Comparison of ENCODE assay signal across 19 mouse cellular contexts in genomic region chr13:112438001-112438868, GRCm38 (mm10). TPM values are rescaled to one million over a fixed set of nuclear protein-coding genes. Genes with fewer than 3 reads are reported as not detected.
DNase-seq lines count a peak whose midpoint lies in the region; ATAC-seq and TF ChIP-seq lines count a peak whose summit lies in the region.
"Had no signal": no experiment of that assay in that cellular context is flagged by ENCODE, and none has a peak within 500 bp of the region (broad histone marks: within the 10 kb centered on the region; RNA-seq: fewer than 3 reads in every experiment).

No protein-coding gene starts in this region.

- no peaks in the 10 kb centered on the region for H3K36me3 ChIP-seq in heart, embryonic 13.5 days
- no peaks in the 10 kb centered on the region for H3K36me3 ChIP-seq in CH12.LX (replicated peaks in 1 of 2; ENCODE audit: control insufficient read depth in 1 of 2, insufficient read depth in 1 of 2, low read length in 1 of 2)
- no peaks in the 10 kb centered on the region for H3K36me3 ChIP-seq in forebrain, embryonic 10.5 days (replicated peaks)
- no peaks in the 10 kb centered on the region for H3K36me3 ChIP-seq in hindbrain, embryonic 16.5 days (ENCODE audit: control insufficient read depth, insufficient read depth, low read length)
- H3K36me3 ChIP-seq: embryonic facial prominence, embryonic 15.5 days; intestine, embryonic 15.5 days; limb, embryonic 15.5 days; lung, embryonic 15.5 days; midbrain, embryonic 12.5 days had no signal

- peaks cover 41% of the 10 kb centered on the region for H3K4me1 ChIP-seq in heart, embryonic 13.5 days
- peaks cover 18 to 61% of the 10 kb centered on the region in 2 experiments for H3K4me1 ChIP-seq in CH12.LX (ENCODE audit: control insufficient read depth in 1 of 2, insufficient read depth in 2 of 2)
- H3K4me1 ChIP-seq in forebrain, embryonic 10.5 days: peaks cover 21% of the 10 kb centered on the region
- peaks cover 13% of the 10 kb centered on the region for H3K4me1 ChIP-seq in hindbrain, embryonic 16.5 days (ENCODE audit: control insufficient read depth, insufficient read depth, low read depth, low read length)

- H3K27ac ChIP-seq in heart, embryonic 13.5 days (replicated peaks): 0 out of 2 replicates have a peak overlapping the region, but pooled peaks have one; percentile 83
- peak overlapping the region; percentile 43; the same call in 1 of the 2 replicates for H3K27ac ChIP-seq in CH12.LX (ENCODE audit: insufficient read depth, low read depth)
- H3K27ac ChIP-seq in forebrain, embryonic 10.5 days: no peak overlapping the region
- H3K27ac ChIP-seq in hindbrain, embryonic 16.5 days (ENCODE audit: low read depth, low read length): no peak overlapping the region
- H3K27ac ChIP-seq: embryonic facial prominence, embryonic 15.5 days; intestine, embryonic 15.5 days; limb, embryonic 15.5 days; midbrain, embryonic 12.5 days had no signal

- intact Hi-C loops in heart, postnatal 25 days (cut with DNase I): no loop called here

- no peak overlapping the region for H3K9ac ChIP-seq in heart, embryonic 13.5 days
- H3K9ac ChIP-seq in CH12.LX (ENCODE audit: insufficient read depth, low read depth): no peak overlapping the region
- no peak overlapping the region for H3K9ac ChIP-seq in hindbrain, embryonic 16.5 days (ENCODE audit: low read depth, low read length)
- H3K9ac ChIP-seq: embryonic facial prominence, embryonic 15.5 days; intestine, embryonic 15.5 days; limb, embryonic 15.5 days; lung, embryonic 15.5 days; midbrain, embryonic 12.5 days had no signal

- no peaks in the 10 kb centered on the region for H3K27me3 ChIP-seq in heart, embryonic 13.5 days (replicated peaks)
- no peaks in the 10 kb centered on the region for H3K27me3 ChIP-seq in CH12.LX (replicated peaks)
- H3K27me3 ChIP-seq in forebrain, embryonic 10.5 days (ENCODE audit: poor library complexity, severe bottlenecking): no peaks in the 10 kb centered on the region
- no peaks in the 10 kb centered on the region for H3K27me3 ChIP-seq in hindbrain, embryonic 16.5 days (replicated peaks; ENCODE audit: control insufficient read depth, insufficient read depth, low read length)
- H3K27me3 ChIP-seq: embryonic facial prominence, embryonic 15.5 days; intestine, embryonic 15.5 days; limb, embryonic 15.5 days; lung, embryonic 15.5 days; midbrain, embryonic 12.5 days; Patski had no signal

- no peak; the same call in none of the 2 replicates for TF ChIP-seq RAD21 in CH12.LX (IDR thresholded peaks at IDR 0.05; ENCODE audit: low read depth, low read length)

- no peak for TF ChIP-seq CTCF in CH12.LX (conservative IDR thresholded peaks at IDR 0.05 in 1 of 2, IDR thresholded peaks at IDR 0.05 in 1 of 2; ENCODE audit: low read depth in 2 of 2, low read length in 2 of 2)

- WGBS in heart, embryonic 13.5 days: 76% methylated on average over 21 of the region's 21 CpGs
- WGBS in forebrain, embryonic 10.5 days: 93% methylated on average over 21 of the region's 21 CpGs
- 93% methylated on average over 21 of the region's 21 CpGs for whole genome bisulfite sequencing in hindbrain, embryonic 16.5 days

- H3K9me3 ChIP-seq in heart, embryonic 13.5 days: no peaks in the 10 kb centered on the region
- peaks cover 5% of the 10 kb centered on the region for H3K9me3 ChIP-seq in CH12.LX (replicated peaks; ENCODE audit: low read length)
- no peaks in the 10 kb centered on the region for H3K9me3 ChIP-seq in forebrain, embryonic 10.5 days
- no peaks in the 10 kb centered on the region for H3K9me3 ChIP-seq in hindbrain, embryonic 16.5 days (ENCODE audit: control insufficient read depth, low read length)
- H3K9me3 ChIP-seq: embryonic facial prominence, embryonic 15.5 days; intestine, embryonic 15.5 days; limb, embryonic 15.5 days; lung, embryonic 15.5 days; midbrain, embryonic 12.5 days had no signal

- no peak overlapping the region for H3K4me3 ChIP-seq in heart, embryonic 13.5 days
- H3K4me3 ChIP-seq in CH12.LX (replicated peaks in 1 of 3; ENCODE audit: low read depth in 2 of 3, low read length in 2 of 3, poor library complexity in 1 of 3): peak overlapping the region in 1 of 3 experiments; percentile 27
- H3K4me3 ChIP-seq in forebrain, embryonic 10.5 days: no peak overlapping the region
- H3K4me3 ChIP-seq in hindbrain, embryonic 16.5 days (ENCODE audit: low read length): no peak overlapping the region
- H3K4me3 ChIP-seq: embryonic facial prominence, embryonic 15.5 days; intestine, embryonic 15.5 days; limb, embryonic 15.5 days; lung, embryonic 15.5 days; midbrain, embryonic 12.5 days had no signal

- in situ Hi-C loops in CH12.LX (cut with MboI; ENCODE audit: low pct_ligation_motif_present, low pct_unique_long_range_greater_than_20kb, low sequenced_read_pairs): loop anchor here (10.0 kb wide), 1 partner anchor 67 kb away; no protein-coding TSS in a partner anchor

- no peaks in the 10 kb centered on the region for H3K79me2 ChIP-seq in CH12.LX (replicated peaks; ENCODE audit: control insufficient read depth, extremely low read depth, insufficient read depth, poor library complexity, severe bottlenecking)

- TF ChIP-seq EP300 in CH12.LX (IDR thresholded peaks at IDR 0.05; ENCODE audit: low read length): peak; percentile 73

- dilution Hi-C loops in CH12.LX (cut with MboI; ENCODE audit: extremely low pct_ligation_motif_present, extremely low pct_unique_long_range_greater_than_20kb, low sequenced_read_pairs): no loop called here

- H3K4me2 ChIP-seq in heart, embryonic 13.5 days: no peak overlapping the region
- peak overlapping the region; percentile 65 for H3K4me2 ChIP-seq in CH12.LX (ENCODE audit: insufficient read depth, low read depth, poor library complexity, severe bottlenecking)
- no peak overlapping the region for H3K4me2 ChIP-seq in hindbrain, embryonic 16.5 days (ENCODE audit: low read length)
- H3K4me2 ChIP-seq: limb, embryonic 15.5 days; midbrain, embryonic 12.5 days had no signal

- no peak for DNase-seq in heart, postnatal 25 days (ENCODE audit: low spot score)
- DNase-seq in CH12.LX (ENCODE audit: extremely low read depth): peak; percentile 77
- DNase-seq in thymus, postnatal 14 days: peak; percentile 56
- DNase-seq in forebrain, embryonic 10.5 days (ENCODE audit: extremely low spot score, low spot score): no peak
- DNase-seq in ovary, postnatal 10 days (ENCODE audit: low spot score): no peak
- DNase-seq: adrenal gland, postnatal 10 days; gastrocnemius, postnatal 10 days; heart, postnatal 36 days; kidney, postnatal 14 days had no signal

- no peak for ATAC-seq in heart, embryonic 13.5 days (ENCODE audit: extremely low read depth, insufficient number of reproducible peaks, low FRiP score, low TSS enrichment)
- peak; percentile 78 for ATAC-seq in inflammation-experienced regulatory T-cells, adult 6 months
- ATAC-seq in hindbrain, embryonic 16.5 days: no peak
- ATAC-seq: forebrain, embryonic 14.5 days; intestine, embryonic 15.5 days; Patski had no signal

- no peak for TF ChIP-seq POLR2A in CH12.LX (IDR thresholded peaks at IDR 0.05; ENCODE audit: low read depth, low read length)

TF ChIP-seq in CH12.LX, 34 proteins besides CTCF, POLR2A, EP300 and RAD21:
- TF ChIP-seq ETS1 (conservative IDR thresholded peaks at IDR 0.05; ENCODE audit: low read depth, low read length) (peak; percentile 84), MEF2A (IDR thresholded peaks at IDR 0.05; ENCODE audit: borderline replicate concordance, low read depth, low read length) (peak; percentile 88), JUN (IDR thresholded peaks at IDR 0.05; ENCODE audit: insufficient read depth, low read depth, low read length) (peak; percentile 73), JUND (conservative IDR thresholded peaks at IDR 0.05; ENCODE audit: low read depth, low read length) (peak; percentile 68), ZKSCAN1 (IDR thresholded peaks at IDR 0.05; ENCODE audit: borderline replicate concordance, low read depth, low read length) (no peak), USF1 (IDR thresholded peaks at IDR 0.05; ENCODE audit: low read depth, low read length) (peak; percentile 61), SIN3A (IDR thresholded peaks at IDR 0.05; ENCODE audit: low read length) (0 out of 2 replicates have a peak, but pooled peaks have one; percentile 39), MYC (IDR thresholded peaks at IDR 0.05; ENCODE audit: low read depth, low read length) (peak; percentile 84; the same call in 1 of the 2 replicates), NRF1 (IDR thresholded peaks at IDR 0.05; ENCODE audit: low read depth, low read length) (no peak), SMC3 (IDR thresholded peaks at IDR 0.05; ENCODE audit: low read depth, low read length) (peak; percentile 29), IRF4 (IDR thresholded peaks at IDR 0.05; ENCODE audit: low read depth, low read length) (peak; percentile 63), BHLHE40 (IDR thresholded peaks at IDR 0.05; ENCODE audit: low read depth, low read length) (peak; percentile 96), USF2 (conservative IDR thresholded peaks at IDR 0.05; ENCODE audit: low read depth, low read length) (peak; percentile 64), MAFK (IDR thresholded peaks at IDR 0.05; ENCODE audit: insufficient replicate concordance, low read length) (no peak)

RNA-seq across cellular contexts. Expression of gene Il6st, which starts 25.6 kb away (rescaled TPM):
- polyA plus RNA-seq in heart, embryonic 13.5 days (2015; fragmentation: Nextera tagmentation; extraction: Ambion mirVana): 42.1 TPM in 2 replicates
- 100 to 1,000 TPM; 181 to 216 TPM for total RNA-seq in heart, postnatal 25 days (2021)
- total RNA-seq in CH12.LX (2012; rRNA removed) (6.5 and 7.6 TPM in 2 replicates), CH12.LX (2014; rRNA removed) (3.5 and 3.8 TPM in 2 replicates)
- polyA plus RNA-seq in CH12.LX (2012; ENCODE audit: insufficient read length, low read depth): 5.7 and 6.3 TPM in 2 replicates
- 10 to 100 TPM; 14.1 to 58.2 (median 51.0) TPM for polyA plus RNA-seq in inflammation-experienced regulatory T-cells, adult 6 months (2017; shearing (Covaris generic))
- polyA plus RNA-seq in forebrain, embryonic 10.5 days (2016; fragmentation: Nextera tagmentation; extraction: Ambion mirVana): 20.1 and 20.4 TPM in 2 replicates
- 21.5 and 27.1 TPM in 2 replicates for polyA plus RNA-seq in hindbrain, embryonic 16.5 days (2015; fragmentation: Nextera tagmentation; extraction: Ambion mirVana)

Comparison
In these comparisons a context has a peak if more than half of its experiments do, and no peak if none do; other contexts are left out.
1. H3K27ac ChIP-seq: peak in heart, embryonic 13.5 days (single experiment) and CH12.LX (single experiment); none in forebrain, embryonic 10.5 days (single experiment) and hindbrain, embryonic 16.5 days (single experiment).
2. DNase-seq: peak in CH12.LX (single experiment) and thymus, postnatal 14 days (single experiment); none in heart, postnatal 25 days (single experiment), forebrain, embryonic 10.5 days (single experiment) and ovary, postnatal 10 days (single experiment).